Mouse (Mus musculus) liver, embryonic 11.5 days (tissue): Measurements from ENCODE around the gene Rasal3. TPM values are rescaled to one million over a fixed set of nuclear protein-coding genes. Genes with fewer than 3 reads are reported as not detected.
A peak's percentile ranks its signal among the peaks of the same experiment; 100 is the strongest.

ENCODE experiments used
- ATAC-seq: fragments of 200-750 bp; cut with Nextera tagmentation; replicated peaks from 2 replicates; pipeline ENCODE4 v1.8.0; 2017; ENCODE audit warnings: moderate number of reproducible peaks, mild to moderate bottlenecking, moderate TSS enrichment, moderate library complexity; ENCODE audit not compliant: low FRiP score
- DNase-seq: peaks from one replicate; pipeline ENCODE4 v3.0.0-alpha.2; 2017; ENCODE audit warnings: low spot score
- H3K27ac ChIP-seq: fragments of 300-500 bp; sonication (generic); 2 replicates; pipeline ENCODE4 v1.5.1; 2014; ENCODE audit warnings: mild to moderate bottlenecking, low read depth, low read length, control low read depth
- H3K27me3 ChIP-seq: fragments of 300-500 bp; sonication (generic); replicated peaks from 2 replicates; pipeline ENCODE4 v1.6.1; 2014; ENCODE audit warnings: low read length, mixed read lengths; ENCODE audit not compliant: control insufficient read depth, insufficient read depth
- H3K36me3 ChIP-seq: fragments of 300-500 bp; sonication (generic); 2 replicates; pipeline ENCODE4 v1.6.1; 2014; ENCODE audit warnings: mild to moderate bottlenecking, low read length, moderate library complexity, mixed read lengths; ENCODE audit not compliant: control insufficient read depth, insufficient read depth
- H3K4me1 ChIP-seq: fragments of 300-500 bp; sonication (generic); replicated peaks from 2 replicates; pipeline ENCODE4 v1.6.1; 2014; ENCODE audit warnings: low read length, mixed read lengths; ENCODE audit not compliant: control insufficient read depth, insufficient read depth
- H3K4me2 ChIP-seq: fragments of 300-500 bp; sonication (generic); 2 replicates; pipeline ENCODE4 v1.6.1; 2014; ENCODE audit warnings: mild to moderate bottlenecking, control low read depth, moderate library complexity
- H3K4me3 ChIP-seq: fragments of 300-500 bp; sonication (generic); 2 replicates; pipeline ENCODE4 v1.5.1; 2014; ENCODE audit warnings: low read depth, low read length, control low read depth
- H3K9ac ChIP-seq: fragments of 300-500 bp; sonication (generic); 2 replicates; pipeline ENCODE4 v1.6.1; 2014; ENCODE audit warnings: low read depth, low read length, control low read depth
- H3K9me3 ChIP-seq: fragments of 300-500 bp; sonication (generic); 2 replicates; pipeline ENCODE4 v1.6.1; 2016; ENCODE audit warnings: low read length, inconsistent platforms, mixed read lengths; ENCODE audit not compliant: control insufficient read depth
- whole genome bisulfite sequencing: fragments of 180-500 bp; shearing (Covaris S2); extraction: QIAGEN DNeasy Blood & Tissue Kit; methylation state at CpG from one replicate; pipeline ENCODE4 v1.1.7; 2014; 5-methylcytosine and 5-hydroxymethylcytosine counted together
- polyA plus RNA-seq: library from polyadenylated mRNA; unstranded; fragments of >200 nt; fragmentation: Nextera tagmentation; extraction: Ambion mirVana; gene quantifications from 2 replicates; pipeline ENCODE4 v1.2.1, GENCODE M21; 2014

Gene Rasal3
- polyA plus RNA-seq, 1 experiment from 2014 or later, result 8.7 TPM

DNA sequence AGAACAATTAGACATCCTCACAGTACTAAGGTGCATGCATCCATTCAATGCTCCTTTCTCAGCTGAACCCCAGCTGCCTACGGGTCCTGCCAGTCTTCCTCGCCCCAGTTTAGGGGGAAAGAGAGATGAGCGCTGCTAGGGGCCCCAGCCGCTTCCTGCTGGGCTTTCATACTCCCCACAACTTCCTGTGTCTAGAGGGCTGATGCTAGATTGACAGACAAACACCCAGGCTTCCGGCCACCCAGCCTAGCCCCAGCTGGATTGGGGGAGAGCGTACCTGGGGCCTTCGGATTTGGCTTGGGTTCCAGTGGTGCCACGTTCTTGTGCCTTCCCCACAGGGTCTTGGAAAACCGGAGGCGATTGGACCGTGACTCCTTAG is 615 bp downstream of the Rasal3 start:
- H3K9ac ChIP-seq, result peak overlapping the region; percentile 51
- WGBS, result 34% methylated on average over 11 of the region's 11 CpGs
- H3K27me3 ChIP-seq, result peaks cover 6% of the 10 kb centered on the region; the same call in 1 of the 2 replicates
- no peaks in the 10 kb centered on the region for H3K9me3 ChIP-seq
- peak overlapping the region; percentile 73 for H3K4me2 ChIP-seq
- ATAC-seq (peak; percentile 86), DNase-seq (peak; percentile 51)
- no peak overlapping the region for H3K27ac ChIP-seq
- no peaks in the 10 kb centered on the region; the same call in 1 of the 2 replicates for H3K4me1 ChIP-seq
- H3K36me3 ChIP-seq, result no peaks in the 10 kb centered on the region
- H3K4me3 ChIP-seq, result peak overlapping the region; percentile 48

DNA sequence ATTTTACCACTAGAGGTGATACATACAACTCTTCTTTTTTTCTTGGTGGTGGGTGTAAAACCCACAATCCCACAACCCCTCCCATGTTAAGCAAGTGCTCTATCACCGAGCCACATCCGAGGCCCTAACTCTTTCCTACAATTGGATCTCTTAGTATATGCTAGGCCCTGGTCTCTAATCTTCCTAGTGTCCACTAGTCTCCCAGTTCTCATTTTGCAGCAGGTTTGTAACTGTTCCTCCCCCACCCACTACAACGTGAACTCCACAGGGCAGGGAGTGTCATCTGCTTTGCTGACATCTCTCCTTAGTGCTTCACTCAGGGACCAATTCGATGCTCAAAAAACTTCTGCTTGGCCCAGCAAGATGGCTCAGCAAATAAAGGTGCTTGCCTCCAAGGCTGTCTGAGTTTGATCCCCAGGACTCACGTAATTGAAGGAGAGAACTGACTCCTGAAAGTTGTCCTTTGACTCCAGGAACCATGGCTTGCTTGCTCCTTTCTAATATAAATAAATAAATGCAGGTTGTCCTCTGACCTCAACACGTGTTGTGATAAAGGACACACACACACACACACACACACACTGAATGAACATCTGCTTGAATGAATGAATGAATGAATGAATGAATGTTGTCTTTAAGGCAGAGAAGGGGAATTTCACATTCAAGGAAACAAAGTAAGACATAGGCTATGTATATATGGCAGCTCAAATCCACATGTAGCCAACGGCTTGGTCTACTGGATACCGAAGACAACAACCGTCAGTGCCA is 1.2 kb downstream of the Rasal3 start:
- Histone ChIP-seq H3K4me1 (no peaks in the 10 kb centered on the region; the same call in 1 of the 2 replicates), H3K4me2 (peak overlapping the region; percentile 73), H3K27me3 (peaks cover 11% of the 10 kb centered on the region), H3K4me3 (peak overlapping the region; percentile 48), H3K9me3 (no peaks in the 10 kb centered on the region), H3K36me3 (no peaks in the 10 kb centered on the region), H3K27ac (no peak overlapping the region), H3K9ac (peak overlapping the region; percentile 51)
- ATAC-seq (no peak; the same call in none of the 2 replicates), DNase-seq (no peak)
- WGBS, result 47% methylated on average over 9 of the region's 9 CpGs

DNA sequence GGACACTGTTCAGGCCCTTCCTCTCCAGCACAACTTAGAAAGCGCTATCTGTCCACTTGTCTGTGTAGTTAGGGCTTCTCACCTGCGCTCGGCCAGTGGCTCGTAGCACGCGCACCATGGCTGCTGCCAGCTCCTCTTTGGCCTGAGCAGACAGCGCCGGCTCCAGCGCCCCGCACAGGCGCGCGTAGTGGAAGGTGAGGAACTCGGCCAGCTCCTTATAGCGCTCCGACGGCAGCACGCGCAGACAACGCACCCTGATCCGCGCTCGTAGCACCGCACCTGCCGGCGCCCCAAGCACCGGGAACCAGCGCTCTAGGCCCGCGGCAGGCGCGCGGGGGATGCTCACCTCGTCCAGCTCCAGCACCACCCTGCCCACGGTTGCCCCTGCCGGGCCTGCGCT is 7.1 kb downstream of the Rasal3 start:
- Histone ChIP-seq H3K4me3 (peak overlapping the region; percentile 20), H3K36me3 (no peaks in the 10 kb centered on the region), H3K4me2 (peak overlapping the region; percentile 54), H3K9me3 (no peaks in the 10 kb centered on the region), H3K27me3 (peaks cover 46% of the 10 kb centered on the region), H3K4me1 (no peaks in the 10 kb centered on the region; the same call in 1 of the 2 replicates), H3K27ac (no peak overlapping the region), H3K9ac (no peak overlapping the region)
- ATAC-seq, result no peak
- 36% methylated on average over 37 of the region's 37 CpGs for WGBS
- no peak for DNase-seq

DNA sequence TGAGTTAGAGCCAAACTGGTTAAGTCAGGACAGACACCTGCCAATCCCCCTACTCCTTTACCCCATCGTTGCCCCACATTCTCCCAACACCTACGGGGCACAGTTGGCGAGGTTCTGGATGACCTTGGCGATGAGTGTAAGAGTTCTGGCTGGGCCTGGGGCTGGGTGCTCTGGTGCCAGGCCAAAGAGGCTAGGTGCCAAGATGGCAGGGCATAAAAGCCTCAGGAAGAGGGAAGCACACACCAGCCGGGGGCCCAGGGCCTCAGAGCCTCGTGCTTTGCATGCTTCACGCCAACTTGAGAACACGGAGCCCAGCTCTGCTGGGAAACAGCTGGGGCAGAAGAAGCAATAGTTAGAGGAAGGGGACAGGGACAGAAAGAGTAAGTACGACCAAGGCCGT is 9.4 kb downstream of the Rasal3 start:
- H3K9me3 ChIP-seq, result no peaks in the 10 kb centered on the region
- no peak overlapping the region for H3K4me2 ChIP-seq
- 80% methylated on average over 10 of the region's 10 CpGs for WGBS
- no peak overlapping the region for H3K4me3 ChIP-seq
- peaks cover 46% of the 10 kb centered on the region for H3K27me3 ChIP-seq
- no peak overlapping the region for H3K9ac ChIP-seq
- no peak for DNase-seq
- no peaks in the 10 kb centered on the region for H3K36me3 ChIP-seq
- H3K4me1 ChIP-seq, result no peaks in the 10 kb centered on the region; the same call in 1 of the 2 replicates
- H3K27ac ChIP-seq, result no peak overlapping the region
- no peak for ATAC-seq

DNA sequence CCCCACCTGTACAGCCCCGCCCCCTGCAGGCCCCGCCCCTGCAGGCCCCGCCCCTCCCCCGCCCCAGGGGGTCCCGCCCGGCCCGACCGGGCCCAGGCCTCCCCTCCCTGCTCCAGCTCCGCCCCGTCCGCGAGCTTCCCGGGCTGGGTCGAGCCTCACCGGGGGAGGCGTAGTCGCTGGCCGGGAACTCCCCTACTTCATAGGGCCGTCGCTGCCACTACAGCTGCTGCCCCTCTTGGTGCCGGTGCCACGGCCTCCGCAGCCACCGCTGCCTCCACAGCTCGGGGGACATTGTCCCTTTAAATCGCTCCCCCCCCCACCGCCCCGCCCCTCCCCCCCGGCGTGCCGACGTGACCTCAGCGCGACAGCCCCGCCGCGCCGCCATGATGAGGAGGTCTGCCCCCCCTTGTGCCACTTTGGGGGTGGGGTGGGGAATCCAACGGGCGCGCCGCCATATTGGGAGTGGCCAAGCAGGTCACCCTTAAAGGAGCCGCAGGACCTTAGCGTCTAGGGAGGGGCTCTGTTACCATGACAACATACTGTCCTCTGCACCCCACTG is 14.2 kb downstream of the Rasal3 start, which contains the start of gene Wiz:
TSS of gene Wiz (minus strand) at position 339 of the 559 bp plus-strand sequence.
- DNase-seq (peak; percentile 91), ATAC-seq (peak; percentile 86)
- Histone ChIP-seq H3K9ac (peak within 1 kb of the TSS; percentile 81), H3K4me3 (peak within 1 kb of the TSS; percentile 81), H3K9me3 (no peaks in the 10 kb centered on the region), H3K27ac (peak within 1 kb of the TSS; percentile 81), H3K27me3 (peaks cover 18% of the 10 kb centered on the region), H3K36me3 (no peaks in the 10 kb centered on the region), H3K4me2 (peak within 1 kb of the TSS; percentile 99), H3K4me1 (peaks cover 4% of the 10 kb centered on the region)
- under 1% methylated on average over 23 of the region's 44 CpGs for WGBS

DNA sequence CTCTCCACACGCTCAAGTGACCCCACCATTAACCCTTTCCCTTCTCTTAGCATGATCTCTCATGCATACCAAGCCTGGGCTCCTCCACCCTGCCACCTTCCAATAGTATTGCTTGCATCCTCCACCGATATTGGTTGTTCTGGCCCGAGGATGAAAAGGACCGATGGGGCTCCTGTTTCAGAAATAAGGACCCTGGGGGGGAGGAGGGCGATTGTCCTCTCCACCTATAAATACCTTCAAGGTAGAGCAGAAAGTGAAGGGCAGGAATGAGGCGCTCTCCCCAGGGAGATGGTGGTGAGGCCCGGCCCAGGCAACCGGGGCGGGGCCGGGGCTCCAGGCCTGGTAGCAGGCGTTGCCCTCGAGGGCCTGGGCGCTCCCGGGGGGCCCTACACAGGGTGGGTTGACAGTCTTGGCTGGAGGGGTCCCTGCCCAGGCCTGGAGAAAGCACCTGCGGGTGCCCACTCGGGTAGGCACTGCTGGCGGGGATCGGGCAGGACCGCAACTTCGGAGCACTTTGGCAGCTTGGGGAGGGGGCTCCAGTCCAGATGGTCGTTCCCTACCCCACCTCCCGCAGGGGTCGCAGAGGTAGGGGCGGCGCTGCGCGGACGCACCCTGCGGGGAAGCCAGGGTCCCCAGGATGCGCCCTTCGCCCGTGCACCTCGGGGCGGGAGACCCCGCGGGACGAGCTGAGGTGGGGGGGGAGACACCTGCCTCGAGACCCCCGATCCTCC is 14.8 kb downstream of the Rasal3 start:
- Histone ChIP-seq H3K4me2 (peak overlapping the region; percentile 99), H3K27me3 (peaks cover 14% of the 10 kb centered on the region), H3K9ac (peak overlapping the region; percentile 81), H3K4me1 (peaks cover 4% of the 10 kb centered on the region), H3K27ac (peak overlapping the region; percentile 81), H3K4me3 (peak overlapping the region; percentile 81), H3K36me3 (no peaks in the 10 kb centered on the region), H3K9me3 (no peaks in the 10 kb centered on the region)
- ATAC-seq (peak; percentile 76), DNase-seq (no peak)
- WGBS, result 2% methylated on average over 34 of the region's 39 CpGs

DNA sequence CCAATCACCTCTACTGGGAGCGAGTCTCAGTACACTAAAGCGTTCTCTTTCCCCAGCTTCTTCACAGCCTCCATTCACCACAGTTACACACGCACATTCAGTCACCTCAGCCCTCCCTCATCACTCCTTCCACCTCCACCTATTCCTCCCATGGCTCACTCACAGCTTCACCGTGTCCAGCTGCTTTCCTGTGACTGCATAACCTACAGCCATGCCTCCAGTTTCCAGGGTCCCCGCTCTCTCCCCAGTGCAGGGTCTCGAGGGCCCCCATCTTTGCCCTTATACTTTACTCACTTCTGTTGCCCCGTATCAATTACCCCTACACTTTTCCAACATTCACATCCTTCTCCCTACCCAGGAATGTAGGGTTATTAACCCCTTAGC is 15.4 kb downstream of the Rasal3 start:
- Histone ChIP-seq H3K4me1 (peaks cover 4% of the 10 kb centered on the region), H3K9me3 (no peaks in the 10 kb centered on the region), H3K36me3 (no peaks in the 10 kb centered on the region), H3K27ac (no peak overlapping the region), H3K4me2 (peak overlapping the region; percentile 99), H3K4me3 (peak overlapping the region; percentile 81), H3K9ac (no peak overlapping the region), H3K27me3 (peaks cover 10% of the 10 kb centered on the region)
- DNase-seq (no peak), ATAC-seq (no peak)
- 52% methylated on average over 7 of the region's 7 CpGs for WGBS

DNA sequence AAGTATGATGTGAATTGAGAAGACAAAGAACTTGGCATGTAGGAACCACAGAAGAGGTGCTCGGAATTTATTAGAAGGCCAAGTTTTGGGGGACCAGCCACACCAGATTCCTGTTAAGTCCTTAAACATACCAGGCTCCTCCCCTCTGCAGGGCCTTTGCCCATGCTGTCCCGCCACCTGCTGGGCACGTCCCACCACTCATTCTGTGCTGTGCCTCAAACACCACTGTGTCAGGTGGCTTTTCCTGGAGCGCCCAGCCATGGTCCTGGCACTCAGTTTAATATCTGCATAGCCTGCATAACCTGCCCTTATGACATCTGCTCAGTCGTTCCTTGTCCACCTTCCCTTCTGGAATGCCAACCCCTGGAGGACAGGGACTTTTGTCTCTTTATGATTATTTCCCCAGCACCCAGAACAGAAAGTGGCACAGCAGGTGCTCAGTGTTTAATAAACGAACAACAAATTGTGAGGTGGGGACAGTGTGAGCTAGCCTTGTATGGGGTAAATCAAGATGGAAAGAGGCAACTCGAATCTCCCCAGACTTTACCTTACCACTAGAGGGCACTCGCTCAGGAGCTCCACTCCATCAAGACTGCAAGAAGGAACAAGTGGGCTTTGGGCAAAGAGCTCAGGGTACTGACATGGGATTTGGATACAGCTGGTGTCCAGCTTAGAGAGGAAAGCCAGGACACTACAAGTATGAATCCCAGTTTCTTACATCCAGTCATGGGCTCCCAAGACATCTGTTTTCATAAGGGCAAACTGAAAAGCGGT is 16.5 kb downstream of the Rasal3 start:
- H3K4me2 ChIP-seq, result no peak overlapping the region
- no peaks in the 10 kb centered on the region for H3K9me3 ChIP-seq
- H3K4me1 ChIP-seq, result peaks cover 4% of the 10 kb centered on the region; the same call in 1 of the 2 replicates
- no peak overlapping the region for H3K9ac ChIP-seq
- WGBS, result 63% methylated on average over 9 of the region's 9 CpGs
- no peak for ATAC-seq
- H3K36me3 ChIP-seq, result no peaks in the 10 kb centered on the region
- no peak for DNase-seq
- no peak overlapping the region for H3K27ac ChIP-seq
- no peak overlapping the region for H3K4me3 ChIP-seq
- H3K27me3 ChIP-seq, result no peaks in the 10 kb centered on the region; the same call in 1 of the 2 replicates
